Mouse (Mus musculus): ENCODE measurements around the gene Cd200r4.
A peak's percentile ranks its signal among the peaks of the same experiment; 100 is the strongest.
"Not testable (repeated sequence)": the region's sequence is repeated elsewhere in the genome, so short reads cannot be mapped to it uniquely, and the experiment has no call there.

Cd200r4 gene

DNA sequence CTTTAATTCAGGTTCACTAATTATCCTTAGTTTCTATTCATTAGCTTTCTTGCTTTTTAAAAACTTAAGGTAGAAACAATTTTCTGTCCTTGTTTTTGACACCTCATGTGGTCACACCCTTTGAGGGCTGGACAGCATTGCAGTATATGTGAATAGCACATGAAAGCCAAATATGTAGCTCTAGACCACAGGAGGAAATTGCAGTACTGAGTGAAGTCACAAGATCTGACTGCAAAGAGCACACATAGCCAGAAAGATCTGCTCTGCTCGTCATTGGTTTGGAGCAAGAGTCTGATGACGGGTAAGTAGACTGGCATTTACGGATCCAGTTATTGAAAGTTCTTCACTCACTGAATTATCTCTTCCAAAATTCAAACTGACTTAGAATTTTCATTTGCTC lies at the start of gene Cd200r4:
Cd200r4 (plus strand) TSS at position 190 of the 400 bp plus-strand sequence.
- no peak for ATAC-seq (ENCODE audit: low TSS enrichment)

DNA sequence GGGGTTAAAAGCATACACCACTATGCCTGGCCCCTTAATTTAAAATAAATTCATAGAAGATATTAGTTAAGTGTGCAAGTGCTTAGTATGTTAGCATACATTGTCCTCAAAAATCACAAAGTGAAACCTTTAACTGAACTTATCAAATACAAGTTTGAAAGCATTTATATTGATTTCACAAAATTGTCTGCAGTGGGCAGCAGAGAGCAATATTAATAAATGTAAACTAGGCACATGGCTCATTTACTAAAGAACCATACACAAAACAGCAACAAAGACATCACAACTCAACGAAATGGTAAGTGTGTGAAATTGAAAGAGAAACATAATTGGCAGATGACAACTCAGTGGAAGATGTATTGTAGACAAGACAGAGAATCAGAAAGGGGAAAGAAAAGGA lies 49.7 kb upstream of the Cd200r4 start:
- ATAC-seq (ENCODE audit: low TSS enrichment): no peak

DNA sequence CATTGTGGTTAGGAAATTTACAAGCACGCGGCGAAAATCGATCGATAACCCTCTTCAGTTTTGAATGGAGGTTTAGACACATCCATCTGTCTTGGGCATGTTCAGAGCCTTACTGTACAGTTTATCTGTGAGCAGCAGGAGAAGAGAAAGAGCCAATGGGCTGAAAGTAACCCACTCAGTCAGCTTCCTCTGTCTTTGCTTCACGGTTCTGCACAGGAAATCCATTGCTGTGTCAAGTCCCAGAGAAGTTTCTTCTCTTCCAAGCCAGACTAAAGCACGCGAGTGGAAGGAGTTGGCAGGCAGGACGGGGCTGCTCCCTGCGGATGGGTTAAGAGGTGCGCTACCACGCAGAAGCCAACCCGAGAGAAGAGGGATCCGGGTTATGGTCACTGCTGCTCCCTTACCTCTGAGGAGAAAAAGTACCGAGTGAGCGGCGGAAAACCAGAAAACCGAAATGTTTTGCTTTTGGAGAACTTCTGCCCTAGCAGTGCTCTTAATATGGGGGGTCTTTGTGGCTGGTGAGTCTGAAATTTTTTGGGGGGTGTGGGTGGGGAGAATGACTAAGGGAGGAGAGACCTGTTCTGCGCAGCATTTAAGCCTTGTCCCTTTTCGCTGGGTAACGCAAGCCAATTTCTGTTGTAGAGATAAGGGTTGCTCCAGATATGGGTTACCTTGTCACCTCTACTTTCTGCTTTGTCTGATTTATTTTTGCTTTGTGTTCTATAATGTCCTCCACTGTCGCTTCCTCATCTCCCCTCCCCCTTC lies 45.8 kb upstream of the Cd200r4 start, which contains the start of gene Cd200r1:
Cd200r1 (plus strand) TSS at position 182 of the 765 bp plus-strand sequence.
- ATAC-seq (ENCODE audit: low TSS enrichment): peak; percentile 70

DNA sequence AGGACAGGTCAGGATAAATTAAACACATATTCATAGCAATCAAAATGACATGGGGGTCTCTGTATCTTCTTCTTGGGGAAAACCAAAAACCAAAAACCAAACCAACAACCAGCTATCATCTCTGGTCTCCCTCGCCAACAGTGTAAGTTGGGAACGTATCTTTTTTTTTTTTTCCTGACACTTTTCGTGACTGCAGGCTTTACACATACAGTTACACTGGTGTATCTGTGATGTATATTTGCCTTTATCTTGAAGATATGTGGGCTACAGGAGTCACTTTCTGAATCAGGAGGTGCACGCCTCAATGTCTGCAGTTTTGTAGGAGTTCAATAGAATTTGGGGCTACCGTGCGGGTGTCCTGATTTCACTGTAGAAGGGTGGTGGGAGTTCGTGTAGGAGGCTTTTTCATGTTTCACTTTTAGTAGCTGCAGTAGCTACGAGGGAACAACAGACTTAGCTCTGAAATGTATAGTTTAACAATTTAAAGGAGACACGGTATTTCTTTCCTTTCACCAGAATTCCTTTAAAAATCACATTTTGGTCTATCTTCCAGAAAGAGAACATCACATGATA lies 45.1 kb upstream of the Cd200r4 start:
- peak; percentile 84 for ATAC-seq (ENCODE audit: low TSS enrichment)

DNA sequence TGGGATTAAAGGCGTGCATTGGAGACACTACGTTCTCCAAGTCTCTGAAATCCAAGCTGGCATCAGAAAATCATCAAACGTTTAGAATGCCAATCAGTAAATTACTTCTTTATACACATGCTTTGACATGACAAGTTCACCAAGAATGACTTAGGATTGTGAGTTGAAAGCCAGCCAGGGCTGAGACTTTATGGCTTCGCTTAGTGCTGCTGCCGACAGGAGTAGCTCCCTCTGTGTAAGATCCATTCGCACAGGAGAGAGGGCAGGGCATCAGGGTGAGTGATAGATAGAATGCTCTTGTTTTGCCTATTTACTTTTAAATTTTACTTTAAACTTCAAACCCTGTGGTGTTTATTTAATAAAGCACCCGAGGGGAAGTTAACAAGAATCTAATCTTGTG lies 44.0 kb upstream of the Cd200r4 start:
- no peak for ATAC-seq (ENCODE audit: low TSS enrichment)

DNA sequence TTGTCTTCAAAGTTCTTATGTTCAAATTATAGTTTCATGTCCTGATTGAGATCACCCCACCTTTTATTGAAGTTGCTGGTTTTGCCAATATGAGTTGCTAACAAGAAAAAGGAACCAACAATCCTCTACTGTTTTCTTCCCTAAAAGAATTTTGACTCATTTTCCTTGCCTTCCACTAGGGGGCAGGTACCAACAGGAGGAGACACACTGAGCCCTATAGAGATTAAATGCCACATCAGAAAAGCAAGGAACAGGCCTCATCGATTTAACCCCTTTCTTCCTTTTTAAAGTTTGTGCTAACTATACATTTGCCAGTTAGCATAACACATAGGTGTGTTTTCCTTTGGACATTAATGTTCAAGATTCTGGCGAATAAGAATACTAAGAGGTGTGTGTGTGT lies 43.6 kb upstream of the Cd200r4 start:
- peak; percentile 74 for ATAC-seq (ENCODE audit: low TSS enrichment)

DNA sequence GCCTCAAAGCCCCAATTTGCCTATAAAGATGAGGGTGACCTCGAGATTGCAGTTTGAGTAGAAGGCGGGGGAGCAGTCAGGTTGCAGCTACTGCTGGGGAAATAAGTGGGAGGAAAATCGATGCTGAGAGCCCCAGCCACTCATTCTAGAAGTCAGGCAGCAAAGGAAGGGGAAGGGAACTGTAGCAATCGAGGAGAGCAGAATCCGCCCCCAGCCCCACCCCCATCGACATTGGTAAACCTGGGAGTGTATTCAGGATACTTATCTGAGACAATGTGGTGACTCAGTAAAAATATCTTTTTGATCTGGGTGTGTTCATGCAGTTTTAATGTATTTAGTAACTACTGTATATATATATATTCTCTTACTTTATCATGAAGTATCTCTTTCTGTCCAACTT lies 39.0 kb upstream of the Cd200r4 start:
- no peak for ATAC-seq (ENCODE audit: low TSS enrichment)

DNA sequence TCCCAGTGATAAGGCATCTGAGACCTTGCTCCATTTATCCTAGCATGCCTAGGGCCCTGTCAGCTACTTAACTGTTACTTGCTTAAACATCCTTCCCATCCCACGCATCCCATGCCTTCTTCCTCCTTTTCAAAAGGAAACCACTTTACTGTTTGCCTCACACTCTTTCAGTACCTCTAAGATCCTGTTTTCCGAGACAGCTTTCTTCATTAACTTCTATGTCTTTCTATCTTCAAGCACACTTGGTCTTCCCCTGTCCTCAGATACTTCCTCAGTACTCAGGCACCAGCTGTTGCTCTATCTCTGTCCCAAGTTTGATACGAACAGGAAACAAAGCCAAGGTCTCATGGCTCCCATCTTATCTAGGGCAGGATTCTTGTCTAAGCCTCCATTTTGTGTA lies 37.9 kb upstream of the Cd200r4 start:
- ATAC-seq (ENCODE audit: low TSS enrichment): no peak

DNA sequence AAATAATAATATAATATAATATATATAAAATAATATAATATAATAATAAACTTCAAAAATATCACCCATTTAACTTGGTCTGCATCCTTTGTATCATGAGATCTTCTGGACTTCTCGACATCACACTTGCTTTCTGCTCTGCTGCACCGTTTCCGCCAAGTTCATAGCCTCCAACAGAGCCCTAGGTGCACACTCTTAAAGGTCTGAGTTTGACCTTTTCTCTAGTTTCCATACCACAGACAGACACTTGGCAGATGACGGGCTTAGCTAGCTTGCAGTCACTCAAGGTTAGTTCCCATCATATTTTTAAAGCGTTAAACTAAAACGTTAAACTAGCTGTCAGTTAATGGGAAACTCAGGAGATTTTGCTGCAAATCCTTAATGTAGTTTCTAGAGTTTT lies 37.3 kb upstream of the Cd200r4 start:
- no peak for ATAC-seq (ENCODE audit: low TSS enrichment)

DNA sequence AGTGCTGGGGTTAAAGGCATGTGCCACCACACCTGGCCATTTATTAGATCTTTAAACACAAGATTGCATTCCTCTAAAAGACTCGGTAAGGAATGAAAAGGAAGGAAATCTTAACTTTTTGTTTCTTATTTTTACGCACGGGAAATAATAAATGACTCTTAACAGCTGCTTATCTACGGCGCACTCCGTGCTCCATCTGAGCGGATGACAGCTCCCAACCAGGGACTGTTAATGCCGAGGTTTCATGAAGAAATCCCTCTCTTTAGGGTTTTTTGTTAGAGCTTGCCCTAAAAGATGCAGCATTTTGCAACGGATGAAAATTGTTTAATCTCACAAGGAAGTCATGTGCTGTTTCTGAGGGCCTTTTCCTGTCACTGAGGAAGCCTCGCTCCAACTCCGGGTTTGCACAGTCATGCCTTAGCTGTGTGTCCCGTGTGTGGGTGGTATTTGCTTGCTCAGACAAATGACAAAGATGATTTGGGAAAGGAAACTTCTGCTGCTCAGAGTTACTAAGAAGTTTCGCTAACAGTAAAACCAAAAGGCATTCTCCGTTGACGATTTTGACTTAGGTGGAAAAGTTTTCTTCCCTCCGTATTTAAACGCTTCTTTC lies 32.9 kb upstream of the Cd200r4 start:
- ATAC-seq (ENCODE audit: low TSS enrichment): peak; percentile 85

DNA sequence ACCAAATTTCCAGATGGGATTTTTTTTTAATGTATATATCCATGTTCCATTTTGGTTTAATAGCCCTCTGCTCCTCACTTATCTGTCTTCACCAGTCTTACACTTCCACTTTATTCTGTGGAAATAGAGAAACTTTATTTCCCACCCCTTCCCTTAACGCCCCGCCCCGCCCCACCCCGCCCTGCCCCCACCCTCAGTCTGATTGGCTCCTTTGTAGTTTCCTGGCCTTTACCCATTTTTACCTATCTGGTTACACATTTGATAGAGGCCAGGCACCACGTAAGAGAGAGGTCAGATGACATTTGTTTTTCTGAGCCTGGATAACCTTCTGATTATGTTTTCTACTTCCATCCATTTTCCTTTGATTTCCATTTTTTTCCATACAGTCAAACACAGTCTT lies 32.0 kb upstream of the Cd200r4 start:
- ATAC-seq (ENCODE audit: low TSS enrichment): no peak

DNA sequence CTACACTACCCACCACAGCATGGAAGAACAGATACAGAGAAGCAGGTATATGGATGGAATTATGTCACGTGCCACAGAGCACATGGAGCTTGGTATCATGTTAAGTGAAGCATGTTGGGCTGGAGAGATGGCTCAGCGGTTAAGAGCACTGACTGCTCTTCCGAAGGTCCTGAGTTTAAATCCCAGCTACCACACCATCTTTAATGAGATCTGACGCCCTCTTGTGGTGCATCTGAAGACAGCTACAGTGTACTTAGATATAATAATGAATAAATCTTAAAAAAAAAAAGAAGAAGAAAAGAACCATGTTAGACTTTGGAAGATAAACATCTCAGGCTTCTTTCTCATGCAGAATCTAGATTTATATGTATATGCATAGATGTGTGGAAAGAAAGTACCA lies 30.8 kb upstream of the Cd200r4 start:
- ATAC-seq (ENCODE audit: low TSS enrichment): no peak

DNA sequence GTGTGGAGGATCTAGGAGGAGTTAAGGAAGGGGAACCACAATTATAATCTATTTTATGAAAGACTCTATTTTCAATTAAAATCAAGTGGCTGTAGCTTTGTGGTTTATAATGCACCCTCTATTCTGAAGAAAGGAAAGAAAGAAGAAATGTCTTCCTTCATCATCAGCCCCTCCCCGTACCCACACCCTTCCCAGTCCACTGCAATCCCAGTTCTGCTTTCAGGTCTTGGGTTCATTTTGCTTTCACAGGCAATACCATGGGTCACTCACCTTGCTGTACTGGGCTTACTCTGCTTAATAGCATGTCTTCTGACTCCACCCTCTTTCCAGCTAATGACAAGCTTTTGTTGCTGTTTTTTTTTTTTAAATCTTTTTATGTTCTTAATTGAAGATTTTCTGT lies 24.6 kb upstream of the Cd200r4 start:
- no peak for ATAC-seq (ENCODE audit: low TSS enrichment)

DNA sequence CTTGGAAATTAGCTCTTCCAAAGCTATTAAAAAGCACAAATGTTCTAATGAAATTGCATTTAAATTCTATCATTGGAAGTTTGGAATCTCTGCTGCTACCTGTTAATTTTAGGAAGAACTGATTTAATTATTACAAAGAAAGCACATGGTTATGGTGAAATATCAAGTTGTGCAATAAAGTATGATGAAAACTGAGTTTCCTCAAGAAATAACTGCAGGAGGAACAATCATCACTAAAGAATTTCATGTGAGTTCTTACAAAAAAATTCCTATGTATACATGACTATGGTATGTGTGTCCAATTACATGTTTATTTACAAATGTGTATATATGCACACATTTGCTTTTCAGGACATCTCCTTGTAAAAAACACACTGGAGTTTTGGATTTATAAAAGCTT lies 17.1 kb upstream of the Cd200r4 start:
- ATAC-seq (ENCODE audit: low TSS enrichment): no peak

DNA sequence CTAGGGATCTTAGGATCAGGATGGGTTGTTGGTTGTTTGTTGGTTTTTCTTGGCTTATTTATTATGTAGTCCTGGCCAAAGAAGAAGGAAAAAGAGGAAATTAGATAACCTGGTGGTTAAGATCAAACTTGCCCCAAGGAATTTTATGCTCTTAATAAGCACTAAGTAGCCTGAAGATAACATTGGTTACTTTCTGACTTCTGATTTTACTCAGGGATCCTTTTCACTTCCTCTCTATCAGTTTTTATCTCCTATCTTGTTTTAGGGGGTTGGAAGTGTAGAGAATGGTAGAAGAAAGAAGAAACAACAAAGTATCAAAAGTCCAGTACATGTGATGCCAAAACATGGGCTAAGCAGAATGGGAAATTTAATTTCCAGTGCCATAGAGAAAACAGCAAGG lies 5.6 kb upstream of the Cd200r4 start:
- ATAC-seq (ENCODE audit: low TSS enrichment): no peak

DNA sequence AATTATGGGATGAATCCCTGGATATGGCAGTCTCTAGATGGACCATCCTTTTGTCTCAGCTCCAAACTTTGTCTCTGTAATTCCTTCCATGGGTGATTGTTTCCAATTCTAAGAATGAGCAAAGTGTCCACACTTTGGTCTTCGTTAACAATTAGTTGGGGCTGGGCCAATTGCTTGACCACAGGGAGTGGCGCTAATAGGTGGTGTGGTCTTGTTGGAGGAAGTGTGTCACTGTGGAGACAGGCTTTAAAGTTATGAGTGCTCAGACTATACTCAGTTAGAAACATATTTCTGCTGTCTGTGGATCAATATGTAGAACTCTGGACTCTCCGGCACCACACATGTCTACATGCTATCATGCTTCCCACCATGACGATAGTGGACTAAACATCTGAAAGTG lies 1.3 kb upstream of the Cd200r4 start:
- ATAC-seq (ENCODE audit: low TSS enrichment): not testable (repeated sequence)

DNA sequence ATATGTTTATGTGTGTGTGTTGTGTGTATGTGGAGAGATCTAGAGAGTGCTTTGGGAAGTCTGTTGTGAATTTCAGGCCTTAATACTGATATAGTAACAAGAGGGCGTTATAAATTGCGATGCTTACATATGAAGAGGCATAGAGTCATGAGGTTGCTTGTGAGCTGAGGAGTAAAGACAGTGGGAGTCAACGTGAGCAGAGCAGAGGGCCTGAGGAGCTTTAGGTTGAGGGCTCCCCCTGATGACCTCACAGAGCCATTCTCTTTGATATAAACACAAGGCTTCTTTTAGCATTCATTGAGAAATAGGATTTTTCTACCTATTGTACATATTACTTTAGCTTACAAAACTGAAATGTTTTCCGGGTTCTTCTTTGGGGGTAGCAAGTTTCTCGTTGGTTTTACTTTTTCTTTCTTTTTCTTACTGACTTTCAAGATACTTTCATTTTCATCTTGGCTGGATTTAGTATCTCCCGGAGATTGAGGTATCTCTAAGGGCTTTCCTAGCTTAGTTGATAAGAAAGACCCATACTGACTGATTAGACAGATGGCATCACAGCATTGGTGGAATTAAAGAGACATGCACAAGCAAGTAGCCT lies 1.0 kb downstream of the Cd200r4 start:
- no peak for ATAC-seq (ENCODE audit: low TSS enrichment)

DNA sequence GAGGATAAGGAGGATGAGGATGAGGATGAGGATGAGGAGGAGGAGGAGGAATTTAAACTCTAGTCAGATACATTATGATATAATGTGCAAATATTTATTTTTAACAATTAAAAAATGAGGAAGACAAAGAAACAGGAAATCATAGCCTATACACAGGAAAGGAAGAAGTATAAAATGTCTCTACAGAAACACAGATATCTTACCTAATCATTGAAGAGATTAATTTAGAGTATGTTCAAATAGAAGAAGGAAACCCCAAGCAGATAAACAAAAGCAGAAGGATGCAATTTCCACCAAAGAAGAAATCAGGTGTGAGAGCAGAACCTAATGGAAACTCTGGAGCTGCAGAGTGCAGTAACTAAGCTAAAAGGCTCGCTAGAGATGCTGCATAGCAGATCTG lies 6.5 kb downstream of the Cd200r4 start:
- no peak for ATAC-seq (ENCODE audit: low TSS enrichment)

DNA sequence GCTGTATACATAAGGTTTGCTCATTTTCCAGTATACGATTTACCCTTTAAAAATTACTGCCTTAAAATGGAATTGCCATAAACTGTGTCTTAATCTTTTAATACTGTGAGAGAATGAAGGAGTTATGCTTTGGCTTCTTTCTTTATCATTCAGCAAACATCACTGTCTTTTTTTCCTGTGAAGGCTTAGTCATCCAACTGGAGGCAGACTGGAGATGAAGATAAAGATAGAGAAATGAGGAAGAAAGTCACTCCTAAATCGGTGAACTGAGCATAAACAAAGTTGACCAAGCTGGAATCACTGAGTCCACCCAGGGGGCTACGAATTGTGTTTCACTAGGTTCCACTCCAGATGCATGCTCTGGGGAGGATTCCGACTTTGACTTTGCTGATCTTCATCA lies 9.0 kb downstream of the Cd200r4 start:
- no peak for ATAC-seq (ENCODE audit: low TSS enrichment)

DNA sequence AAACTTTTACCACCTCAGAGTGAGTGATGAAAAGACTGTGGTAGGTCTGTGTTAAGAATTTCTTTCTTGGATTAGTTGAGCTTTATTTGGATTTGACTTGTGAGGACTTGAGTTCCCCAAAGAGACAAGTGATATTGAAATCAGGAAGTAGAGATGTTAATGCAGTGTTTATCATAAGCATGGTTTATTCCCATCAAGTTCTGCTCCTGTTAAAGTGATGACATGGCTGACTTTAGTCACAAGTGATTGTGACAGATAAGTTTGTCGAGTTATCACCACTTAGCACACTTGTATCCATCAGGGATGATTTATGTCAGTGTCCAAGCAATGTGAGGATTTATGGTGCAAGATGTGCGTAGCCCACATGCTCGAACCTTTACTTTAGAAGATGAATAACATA lies 20.8 kb downstream of the Cd200r4 start:
- ATAC-seq (ENCODE audit: low TSS enrichment): no peak

DNA sequence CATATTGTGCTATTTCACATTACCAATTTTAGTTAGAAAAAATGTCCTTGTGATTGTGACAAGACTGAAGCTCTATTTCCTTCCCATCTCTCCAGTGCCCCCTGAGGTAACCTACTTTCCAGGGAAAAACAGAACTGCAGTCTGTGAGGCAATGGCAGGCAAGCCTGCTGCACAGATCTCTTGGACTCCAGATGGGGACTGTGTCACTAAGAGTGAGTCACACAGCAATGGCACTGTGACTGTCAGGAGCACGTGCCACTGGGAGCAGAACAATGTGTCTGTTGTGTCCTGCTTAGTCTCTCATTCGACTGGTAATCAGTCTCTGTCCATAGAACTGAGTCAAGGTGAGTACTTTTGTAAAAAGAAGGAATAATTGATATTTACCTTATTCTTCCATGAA lies 21.7 kb downstream of the Cd200r4 start:
- ATAC-seq (ENCODE audit: low TSS enrichment): peak; percentile 99

DNA sequence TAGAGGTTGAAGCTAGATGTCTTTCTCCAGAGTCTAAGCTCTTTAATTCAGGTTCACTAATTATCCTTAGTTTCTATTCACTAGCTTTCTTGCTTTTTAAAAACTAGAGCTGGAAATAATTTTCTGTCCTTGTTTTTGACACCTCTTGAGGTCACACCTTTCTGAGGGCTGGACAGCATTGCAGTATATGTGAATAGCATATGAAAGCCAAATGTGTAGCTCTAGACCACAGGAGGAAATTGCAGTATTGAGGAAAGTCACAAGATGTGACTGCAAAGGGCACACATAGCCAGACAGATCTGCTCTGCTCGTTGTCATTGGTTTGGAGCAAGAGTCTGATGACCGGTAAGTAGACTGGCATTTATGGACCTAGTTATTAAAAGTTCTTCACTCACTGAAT lies 55.3 kb downstream of the Cd200r4 start, which contains the start of gene Cd200r2:
Cd200r2 (plus strand) TSS at position 301 of the 400 bp plus-strand sequence.
- no peak for ATAC-seq (ENCODE audit: low TSS enrichment)

DNA sequence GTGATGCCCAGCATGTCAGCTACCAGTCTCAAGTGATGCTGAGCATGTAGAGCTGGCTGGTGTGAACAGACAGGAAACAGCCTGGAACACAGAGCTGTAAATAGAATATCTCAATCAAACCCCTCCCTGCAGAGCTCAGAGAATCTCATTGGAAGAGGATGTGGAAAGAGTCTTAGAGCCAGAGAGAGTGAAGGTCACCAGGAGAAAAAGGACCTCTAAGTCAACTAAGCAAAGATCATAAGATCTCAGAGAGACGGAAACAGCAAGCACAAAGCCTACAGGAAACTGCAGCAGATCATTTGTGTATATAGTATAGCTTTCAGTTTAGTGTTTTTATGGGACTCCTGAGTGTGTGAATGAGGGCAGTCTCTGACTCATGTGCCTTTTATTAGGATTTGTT lies 63.6 kb downstream of the Cd200r4 start:
- no peak for ATAC-seq (ENCODE audit: low TSS enrichment)
